Mouse (Mus musculus): Measurements from ENCODE around the gene Creb3l4.

Creb3l4 gene

GRCm38 (mm10) chr3:90241251-90241650 lies 2.1 kb downstream of the Creb3l4 start:
- in situ Hi-C loops (cut with MboI, MseI): loop anchor here (10.0 to 25.0 kb wide), 2 partner anchors 1156 to 1604 kb away; no protein-coding TSS in a partner anchor

GRCm38 (mm10) chr3:90231507-90232333 lies 11.6 kb downstream of the Creb3l4 start, which contains the start of gene Jtb:
TSS of gene Jtb (plus strand) at chr3:90231597.
- in situ Hi-C loops (cut with MboI, MseI): loop anchor here (25.0 kb wide), 1 partner anchor 1594 kb away; no protein-coding TSS in a partner anchor

GRCm38 (mm10) chr3:90231075-90231474 lies 12.2 kb downstream of the Creb3l4 start:
- in situ Hi-C loops (cut with MboI, MseI): loop anchor here (25.0 kb wide), 1 partner anchor 1594 kb away; no protein-coding TSS in a partner anchor

GRCm38 (mm10) chr3:90224331-90224730 lies 19.0 kb downstream of the Creb3l4 start:
- in situ Hi-C loops (cut with MboI, MseI): no loop called here

GRCm38 (mm10) chr3:90222941-90223340 lies 20.4 kb downstream of the Creb3l4 start:
- in situ Hi-C loops (cut with MboI, MseI): no loop called here

DNA sequence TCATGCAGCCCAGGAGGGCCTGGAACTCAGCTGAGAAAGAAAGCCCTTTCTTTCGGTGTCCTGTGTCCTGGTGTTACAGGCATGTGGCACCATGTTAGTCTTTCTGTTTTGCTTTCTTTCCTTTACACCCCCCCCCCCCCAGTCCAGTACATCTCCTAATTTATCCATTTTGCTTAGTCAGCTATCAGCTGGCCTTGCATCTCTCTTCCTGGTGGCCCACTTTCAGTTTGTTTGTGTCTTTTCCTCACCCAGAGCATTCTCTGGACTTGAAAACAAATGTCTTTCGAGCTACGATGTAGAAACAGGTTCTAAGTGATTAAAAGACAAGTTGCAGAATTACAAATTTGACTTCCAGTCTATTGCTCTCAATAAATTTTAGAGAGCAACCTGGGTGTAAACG lies 20.9 kb downstream of the Creb3l4 start:
- in situ Hi-C loops (cut with MboI, MseI): no loop called here

GRCm38 (mm10) chr3:90221123-90221522 lies 22.2 kb downstream of the Creb3l4 start:
- in situ Hi-C loops (cut with MboI, MseI): no loop called here

- in situ Hi-C loops (cut with MboI, MseI): no loop called here
Observed at GRCm38 (mm10) chr3:90220531-90220951, 22.8 kb downstream of the Creb3l4 start.

- in situ Hi-C loops (cut with MboI, MseI): no loop called here
Observed at GRCm38 (mm10) chr3:90220088-90220487, 23.2 kb downstream of the Creb3l4 start.

GRCm38 (mm10) chr3:90215825-90216380 lies 27.4 kb downstream of the Creb3l4 start:
- in situ Hi-C loops (cut with MboI, MseI): no loop called here

DNA sequence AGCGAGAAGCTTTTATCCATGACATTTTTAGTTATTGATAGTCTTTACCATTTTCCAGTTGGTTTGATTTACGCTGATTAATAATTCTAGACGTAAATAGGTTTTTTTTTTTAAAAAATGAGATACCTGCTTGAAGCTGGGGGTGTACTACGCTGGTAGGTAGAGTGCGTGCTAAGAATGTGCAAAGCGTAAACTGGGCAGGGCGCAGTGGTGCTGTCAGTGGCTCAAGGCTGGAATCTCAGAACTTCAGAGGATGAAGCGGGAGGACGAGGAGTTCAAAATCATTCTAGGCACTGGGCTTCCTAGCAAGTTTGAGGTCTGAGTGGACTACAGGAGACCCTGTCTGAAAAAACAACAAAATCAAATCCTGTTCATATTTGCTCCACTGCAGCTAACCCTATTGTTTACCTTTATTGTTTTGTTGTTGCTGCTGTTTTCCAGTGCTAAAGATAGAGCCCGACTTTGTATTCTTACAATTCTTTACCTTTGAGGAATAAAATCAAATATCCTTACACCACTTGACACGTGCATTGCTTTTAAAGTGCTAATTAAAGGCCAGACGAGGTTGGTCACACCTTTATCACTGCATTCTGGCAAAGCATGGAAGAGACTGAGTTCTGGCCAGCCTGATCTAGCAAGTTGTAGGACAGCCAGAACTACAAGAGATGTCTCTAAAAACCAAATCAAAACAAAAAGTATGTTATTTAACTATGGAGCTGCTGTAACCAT lies 29.2 kb downstream of the Creb3l4 start:
- in situ Hi-C loops (cut with MboI, MseI): no loop called here

DNA sequence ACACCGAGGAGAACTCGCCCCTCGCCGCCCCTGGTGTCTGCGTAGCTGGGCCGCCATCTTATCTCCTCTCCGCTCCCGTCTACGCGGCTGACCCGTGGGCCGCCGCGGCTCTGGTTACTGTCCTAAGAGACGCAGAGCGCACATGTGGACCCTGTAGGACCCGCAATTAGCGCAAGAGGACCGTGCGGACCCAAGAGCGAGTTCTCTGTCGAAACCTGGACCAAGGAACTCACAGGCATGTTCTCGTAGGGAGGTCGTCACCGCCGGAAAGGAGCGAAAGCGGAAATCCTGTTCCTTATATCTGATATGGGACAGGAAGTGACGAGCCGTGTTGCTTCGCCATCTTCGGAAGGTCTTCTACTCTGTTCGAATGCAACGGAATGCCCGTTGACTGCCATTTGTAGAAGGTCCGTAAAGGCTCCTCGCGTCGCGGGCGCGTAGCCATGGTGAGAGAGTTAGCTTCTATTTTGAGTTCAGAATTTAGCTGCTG lies 29.9 kb downstream of the Creb3l4 start, which contains the start of the genes Rps27 and Rab13:
Gene Rps27 (minus strand): TSS at position 275 of the 490 bp plus-strand sequence.
Gene Rab13 (plus strand): TSS at position 319 of the 490 bp plus-strand sequence.
- in situ Hi-C loops (cut with MboI, MseI): no loop called here

DNA sequence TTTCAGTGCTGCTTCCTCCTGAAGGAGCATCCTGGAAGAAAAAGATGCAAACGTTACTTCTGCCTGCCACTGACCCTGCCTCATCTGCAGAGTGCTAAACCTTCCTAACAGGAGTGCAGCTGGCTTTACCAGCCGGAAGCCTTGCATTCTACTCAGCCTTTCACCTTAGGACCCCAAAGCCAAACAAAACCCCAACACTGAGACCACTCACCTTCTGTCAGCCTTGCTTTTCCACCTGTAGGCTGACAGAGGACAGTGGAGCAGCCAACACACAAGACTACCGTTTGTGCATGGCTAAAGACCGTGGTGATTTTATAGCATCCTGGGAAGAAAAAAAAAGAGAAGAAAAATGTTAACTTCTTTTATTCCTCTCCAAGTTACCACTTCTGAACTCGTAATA lies 30.6 kb downstream of the Creb3l4 start:
- in situ Hi-C loops (cut with MboI, MseI): no loop called here

DNA sequence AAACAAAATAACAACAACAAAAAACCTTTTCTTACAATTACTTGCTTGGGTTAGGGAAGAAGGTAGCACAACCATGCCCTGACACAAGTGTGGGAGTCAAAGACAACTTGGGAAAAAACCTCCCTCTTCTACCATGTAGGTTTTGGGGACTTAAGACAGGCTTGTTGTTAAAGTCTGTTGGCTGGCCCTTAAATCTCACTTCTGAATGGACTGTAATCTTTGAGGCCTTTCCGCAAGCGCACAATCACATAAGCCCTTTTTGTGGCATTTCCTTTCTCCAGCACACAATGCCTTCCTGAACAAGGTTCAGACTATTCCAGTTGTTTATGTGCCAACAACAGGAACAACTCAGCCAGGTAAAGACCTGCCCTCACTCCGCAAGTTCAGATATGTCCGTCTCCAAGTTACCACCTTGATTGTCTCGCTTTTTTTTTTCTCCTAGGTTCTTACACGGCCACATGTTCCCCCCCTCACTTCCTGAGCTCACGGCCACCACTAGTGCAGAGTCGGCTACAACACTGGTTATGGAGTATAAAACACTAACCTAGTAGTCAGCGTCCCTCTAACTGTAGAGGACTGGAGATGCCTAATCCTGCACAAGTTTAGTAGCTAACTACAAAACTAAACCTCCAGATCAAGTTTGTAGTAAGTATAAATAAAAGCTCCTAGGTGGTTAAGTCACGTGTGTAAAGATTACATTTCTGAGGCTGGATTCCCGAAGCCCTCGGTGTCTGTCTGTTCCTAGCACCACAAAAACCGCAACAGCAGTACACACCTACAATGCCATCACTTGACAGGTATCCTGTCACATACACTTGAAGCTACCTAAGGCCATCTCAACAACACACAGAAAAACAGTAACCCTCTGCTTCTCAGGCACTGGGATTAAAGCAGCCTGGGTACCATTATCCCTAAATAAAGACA lies 31.6 kb downstream of the Creb3l4 start:
- in situ Hi-C loops (cut with MboI, MseI): no loop called here

GRCm38 (mm10) chr3:90209908-90210566 lies 33.3 kb downstream of the Creb3l4 start:
- in situ Hi-C loops (cut with MboI, MseI): no loop called here

GRCm38 (mm10) chr3:90208662-90209061 lies 34.6 kb downstream of the Creb3l4 start:
- in situ Hi-C loops (cut with MboI, MseI): no loop called here

- in situ Hi-C loops (cut with MboI, MseI): no loop called here
Observed at GRCm38 (mm10) chr3:90204582-90204981, 38.7 kb downstream of the Creb3l4 start.

DNA sequence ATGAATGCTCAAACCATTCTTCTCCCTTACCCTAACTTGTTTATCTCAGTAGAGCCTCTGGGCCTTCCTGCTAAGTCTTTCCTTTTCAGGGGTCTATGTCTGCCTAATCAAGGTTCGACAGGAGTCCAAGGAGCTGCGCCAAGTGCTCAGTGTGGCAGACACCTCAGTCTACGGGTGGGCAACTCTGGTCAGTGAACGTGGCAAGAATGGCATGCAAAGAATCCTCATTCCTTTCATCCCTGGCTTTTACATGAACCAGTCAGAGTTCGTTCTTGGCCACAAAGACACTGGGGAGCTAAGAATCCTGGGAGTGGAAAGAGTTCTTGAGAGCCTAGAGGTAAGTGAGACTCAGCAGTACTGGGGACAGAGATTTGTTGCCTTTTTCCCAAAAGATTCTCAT lies 39.7 kb downstream of the Creb3l4 start:
- in situ Hi-C loops (cut with MboI, MseI): no loop called here

DNA sequence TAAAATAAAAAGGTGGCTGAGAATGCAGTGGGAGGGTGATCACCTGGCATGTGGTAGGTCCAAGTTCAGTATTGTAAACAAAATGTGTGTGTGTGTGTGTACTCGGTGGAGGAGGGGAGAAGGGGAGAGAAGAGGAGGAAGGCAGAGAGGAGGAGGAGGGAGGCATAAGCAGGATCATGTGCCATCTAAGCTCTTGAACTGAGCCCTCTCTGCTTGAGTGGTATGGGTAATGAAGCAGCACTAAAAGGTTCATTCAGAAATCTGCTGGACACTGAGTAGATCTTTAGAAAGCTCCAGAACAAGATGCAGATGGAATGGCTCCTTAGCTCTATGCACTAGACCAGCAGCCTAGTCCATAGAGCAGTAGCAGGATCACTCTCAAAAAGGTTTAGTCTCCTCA lies 40.4 kb downstream of the Creb3l4 start:
- in situ Hi-C loops (cut with MboI, MseI): no loop called here

GRCm38 (mm10) chr3:90197548-90197947 lies 45.8 kb downstream of the Creb3l4 start:
- in situ Hi-C loops (cut with MboI, MseI): no loop called here

Measured in T-helper 2 cell (primary cell).